Mouse (Mus musculus): ENCODE measurements around the gene Glra1. TPM values are rescaled to one million over a fixed set of nuclear protein-coding genes. Genes with fewer than 3 reads are reported as not detected.
A peak's percentile ranks its signal among the peaks of the same experiment; 100 is the strongest.
"Not testable (repeated sequence)": the region's sequence is repeated elsewhere in the genome, so short reads cannot be mapped to it uniquely, and the experiment has no call there.

Glra1 gene
- total RNA-seq (2021): not detected
- long read RNA-seq, experiment 1: 0 reads
- long read RNA-seq, experiment 2, partial matches to known transcripts: 0 of 1 reads
- long read RNA-seq, experiment 2, other reads (novel, unspliced or antisense): 1 of 1 reads

DNA sequence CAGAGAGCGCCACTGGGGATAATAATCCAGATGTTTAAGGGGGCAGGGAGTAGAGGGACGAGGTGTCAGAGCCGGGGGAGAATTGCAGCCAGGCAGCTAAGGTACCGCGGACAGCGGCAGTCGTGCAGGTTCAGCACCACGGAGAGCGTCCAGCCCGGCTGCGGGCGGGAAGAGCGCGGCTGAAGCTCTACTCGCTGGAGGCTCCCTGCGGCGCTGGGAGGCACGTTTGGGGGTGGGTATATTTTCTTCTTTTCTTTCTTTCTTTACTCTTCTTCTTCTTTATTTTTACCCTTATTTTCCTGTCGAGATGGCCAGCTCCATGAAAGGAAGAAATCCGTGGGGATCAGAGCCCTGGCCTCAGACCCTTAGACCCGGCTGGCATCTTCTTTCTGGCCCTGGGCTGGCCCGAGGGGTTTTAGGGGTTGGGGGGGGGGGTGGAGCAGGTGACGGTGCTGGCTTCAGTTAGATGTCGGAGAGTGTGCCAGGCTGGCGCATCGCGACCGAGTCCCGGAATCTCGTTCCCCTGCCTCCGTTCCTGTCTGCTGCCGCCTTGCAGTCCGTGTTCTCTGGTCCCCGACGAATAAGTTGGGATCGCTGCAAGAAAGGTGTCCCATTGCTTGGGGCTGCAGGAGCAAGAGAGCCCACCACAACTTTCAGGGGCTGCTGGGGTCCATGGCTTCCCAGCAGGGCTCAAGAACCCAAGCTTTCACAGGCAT lies at the start of gene Glra1:
Gene Glra1 (minus strand): TSS at position 391 of the 716 bp plus-strand sequence.
- peak; percentile 35 to 48 for DNase-seq
- intact Hi-C loops (cut with DNase I): no loop called here

DNA sequence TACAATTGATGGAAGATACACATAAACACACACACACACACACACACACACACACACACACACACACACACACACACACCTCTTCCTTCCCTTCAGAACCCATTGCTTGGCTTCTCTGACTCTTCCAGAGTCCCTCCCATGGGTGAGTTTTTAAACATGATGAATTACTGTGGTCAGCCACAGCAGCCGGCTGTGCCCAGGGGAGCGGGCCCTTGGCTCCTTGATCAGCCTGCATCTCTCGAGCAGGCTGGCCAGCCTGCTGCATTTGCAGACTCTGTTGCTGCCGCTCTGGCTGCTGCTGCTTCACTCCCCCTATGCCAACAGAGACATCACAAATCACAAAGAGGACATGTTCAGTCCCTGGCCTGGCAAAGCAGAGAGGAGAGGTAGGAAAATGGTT lies 29.0 kb upstream of the Glra1 start:
- DNase-seq: no peak
- intact Hi-C loops (cut with DNase I): no loop called here

DNA sequence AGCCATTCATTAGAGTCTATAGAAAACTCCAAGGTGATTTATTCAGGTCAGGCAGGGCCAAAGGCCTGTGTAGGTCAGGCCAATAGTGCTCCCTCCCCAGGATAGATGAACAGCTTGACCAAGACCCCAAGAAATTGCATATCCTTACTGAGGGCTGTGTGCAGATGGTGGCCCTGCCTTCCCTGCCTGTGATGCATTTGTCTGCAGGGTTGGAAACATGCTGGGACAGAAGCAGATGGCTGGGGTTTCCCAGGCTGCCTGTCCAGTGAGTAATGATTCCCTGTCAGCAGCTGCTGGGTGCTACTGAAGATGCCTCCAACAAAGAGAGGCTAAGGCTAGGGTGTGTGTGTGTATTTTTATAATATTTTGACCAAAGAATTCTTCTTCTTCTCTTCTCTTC lies 25.9 kb upstream of the Glra1 start:
- DNase-seq: no peak
- intact Hi-C loops (cut with DNase I): no loop called here

DNA sequence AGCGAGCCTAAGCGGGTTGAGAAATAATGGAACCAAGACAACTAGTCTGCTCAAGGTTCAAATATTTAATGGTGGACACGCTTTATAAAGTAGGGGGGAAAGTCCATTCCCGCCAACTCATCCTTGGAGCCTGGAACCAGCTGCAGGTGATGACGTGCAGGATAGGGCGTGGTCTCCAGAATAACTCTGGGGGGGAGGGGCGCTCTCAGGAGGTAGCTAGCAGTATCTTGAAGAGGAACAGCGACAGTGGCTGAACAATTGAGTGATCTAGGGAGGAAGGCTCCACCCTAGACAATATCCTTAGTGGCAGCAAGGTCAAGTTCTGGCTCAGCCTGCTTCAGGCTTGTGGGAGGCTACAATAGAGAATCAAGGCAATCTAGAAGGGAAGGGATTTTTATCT lies 6.6 kb upstream of the Glra1 start:
- DNase-seq; intact Hi-C loops (cut with DNase I): not testable (repeated sequence)

DNA sequence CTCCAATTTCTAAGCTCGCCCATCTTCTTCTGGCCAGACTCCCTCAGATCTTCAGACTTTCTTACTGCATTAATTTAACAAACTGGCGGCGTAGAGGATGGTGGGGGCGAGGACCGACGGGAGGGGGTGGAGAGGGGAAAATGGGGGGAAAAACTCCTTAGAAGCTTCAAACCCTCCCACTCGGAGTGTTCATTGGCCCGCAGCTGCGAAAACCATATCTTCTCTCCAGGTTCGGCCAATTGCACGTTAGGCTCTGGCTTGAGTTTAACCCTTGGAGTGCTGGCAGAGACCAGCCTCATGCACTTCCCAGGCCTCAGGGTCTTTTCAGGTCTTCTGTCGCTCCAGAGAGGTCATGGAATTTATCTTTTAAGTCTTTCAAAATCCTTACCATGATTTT lies 524 bp upstream of the Glra1 start:
- intact Hi-C loops (cut with DNase I): no loop called here
- DNase-seq: no peak

DNA sequence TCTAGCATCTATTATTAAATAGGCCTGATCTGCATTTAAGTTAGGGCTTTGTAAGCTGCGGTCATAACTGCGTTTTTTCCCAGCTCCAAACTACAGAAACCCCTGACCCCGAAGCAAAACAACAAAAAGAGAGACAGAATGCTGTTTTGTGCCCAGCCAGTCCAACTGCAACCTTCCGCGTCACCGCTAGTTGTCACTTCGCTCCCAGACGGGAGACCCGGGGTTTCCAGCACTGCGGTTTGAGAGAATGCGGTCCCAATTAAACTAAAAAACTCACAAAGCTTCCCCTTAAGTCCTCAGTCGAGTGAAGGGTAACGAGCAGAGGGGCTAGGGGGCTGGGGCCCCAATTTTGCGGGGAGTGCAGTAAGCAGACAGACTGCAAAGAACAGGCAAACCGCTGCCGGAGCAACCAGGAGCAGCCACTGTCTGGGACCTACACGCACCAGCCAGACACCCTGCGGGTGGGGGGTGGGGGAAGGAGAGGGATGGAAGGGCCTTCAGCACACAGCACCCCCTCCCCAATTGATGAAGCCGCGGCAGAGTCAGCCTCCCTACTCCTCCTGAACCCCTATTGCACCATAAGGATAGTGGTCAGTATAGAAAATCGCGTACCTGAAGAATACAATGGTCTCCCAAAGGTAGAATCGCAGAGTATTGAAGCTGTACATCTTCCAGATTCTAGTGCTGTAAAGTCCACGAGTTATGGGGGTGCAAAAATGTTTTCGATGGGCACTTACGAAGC lies 761 bp downstream of the Glra1 start:
- intact Hi-C loops (cut with DNase I): no loop called here

DNA sequence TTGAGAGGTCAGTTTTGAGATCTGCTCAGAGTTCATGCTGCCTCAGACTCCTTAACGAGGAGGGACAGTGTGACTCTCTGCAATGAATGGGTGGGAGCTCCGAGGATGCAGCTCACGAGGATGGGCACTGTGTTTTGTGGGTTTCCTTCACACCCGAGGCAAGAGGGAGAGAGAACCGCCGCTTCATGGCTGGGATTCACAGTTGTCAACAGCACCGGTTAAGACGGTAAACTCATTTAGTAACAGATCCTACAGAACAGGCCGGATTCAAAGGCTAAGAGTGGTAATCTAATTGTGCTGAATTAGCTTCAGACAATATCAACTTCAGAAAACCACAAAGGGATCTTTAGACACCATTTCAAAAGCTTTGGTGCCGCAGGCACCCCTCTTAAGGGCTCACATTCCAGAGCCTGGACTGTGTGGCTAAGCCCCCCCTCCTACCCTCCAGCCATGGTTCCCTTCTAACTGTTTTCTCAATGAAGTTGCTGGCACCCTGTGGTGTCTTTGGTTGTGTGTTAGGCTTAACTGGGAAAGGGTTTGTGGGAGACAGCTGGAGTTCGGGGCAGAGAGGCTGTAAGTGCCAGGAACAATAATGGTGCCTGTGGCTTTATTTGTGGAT lies 6.4 kb downstream of the Glra1 start:
- no peak for DNase-seq
- intact Hi-C loops (cut with DNase I): no loop called here

More for the DNA sequence above, 761 bp downstream of the Glra1 start:
- no peak for DNase-seq

DNA sequence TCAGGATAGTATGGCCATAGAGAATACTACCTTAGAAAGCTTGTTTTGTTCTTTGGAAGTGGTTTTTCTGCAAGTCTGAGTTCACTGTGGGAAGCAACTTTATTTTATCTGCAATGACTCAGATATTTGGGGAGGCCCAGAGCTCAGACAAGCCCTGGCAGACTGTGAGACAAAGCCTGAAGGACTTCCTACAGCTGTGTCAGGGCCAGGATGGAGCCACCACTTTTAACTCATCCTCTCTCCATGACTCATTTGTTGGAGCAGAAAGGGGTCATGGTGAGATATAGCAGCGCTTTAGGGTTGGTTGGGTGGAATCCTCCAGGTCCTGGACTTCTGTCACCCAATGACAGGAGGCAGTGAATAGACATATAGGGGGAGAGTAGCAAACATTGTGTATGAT lies 12.3 kb downstream of the Glra1 start:
- DNase-seq: no peak
- intact Hi-C loops (cut with DNase I): no loop called here

DNA sequence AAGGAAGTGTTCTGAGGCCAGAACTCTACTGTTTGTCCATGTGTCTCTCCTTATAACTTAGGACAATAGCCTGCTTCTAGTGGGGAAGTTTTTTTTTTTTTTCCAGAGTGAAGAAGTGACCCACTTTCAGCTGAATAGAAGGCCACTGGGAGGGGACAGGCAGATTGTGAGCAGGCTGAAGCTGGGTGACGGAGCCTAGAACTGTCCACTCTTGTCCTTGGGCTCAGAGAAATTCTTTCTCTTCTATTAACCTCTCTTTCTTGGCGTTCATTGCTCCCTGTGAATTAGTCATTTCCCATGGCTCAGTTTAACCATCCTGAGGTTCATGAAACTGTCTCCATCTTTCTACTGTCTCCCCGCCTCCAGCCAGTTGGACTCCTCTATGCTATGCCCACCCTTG lies 13.6 kb downstream of the Glra1 start:
- no peak for DNase-seq

DNA sequence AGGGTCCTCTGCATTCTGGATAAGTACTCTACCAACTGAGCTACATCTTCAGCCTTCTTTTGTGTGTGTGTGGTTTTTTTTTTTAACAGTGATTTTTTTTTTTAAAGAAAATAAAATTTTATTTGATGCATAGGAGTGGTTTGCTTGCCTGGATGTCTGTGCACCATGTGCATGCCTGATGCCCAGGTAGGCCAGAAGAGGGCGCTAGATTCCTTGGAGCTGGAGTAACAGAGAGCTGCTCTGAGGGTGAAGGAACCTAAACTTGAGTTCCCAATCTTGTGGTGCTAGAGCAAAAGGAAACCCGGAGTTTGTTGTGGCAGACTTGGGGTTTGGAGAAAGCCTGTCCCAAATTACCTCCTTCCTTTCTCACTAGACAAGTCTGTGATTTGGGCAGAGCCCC lies 16.8 kb downstream of the Glra1 start:
- no peak for DNase-seq
- intact Hi-C loops (cut with DNase I): no loop called here

More for the DNA sequence above, 13.6 kb downstream of the Glra1 start:
- intact Hi-C loops (cut with DNase I): no loop called here

DNA sequence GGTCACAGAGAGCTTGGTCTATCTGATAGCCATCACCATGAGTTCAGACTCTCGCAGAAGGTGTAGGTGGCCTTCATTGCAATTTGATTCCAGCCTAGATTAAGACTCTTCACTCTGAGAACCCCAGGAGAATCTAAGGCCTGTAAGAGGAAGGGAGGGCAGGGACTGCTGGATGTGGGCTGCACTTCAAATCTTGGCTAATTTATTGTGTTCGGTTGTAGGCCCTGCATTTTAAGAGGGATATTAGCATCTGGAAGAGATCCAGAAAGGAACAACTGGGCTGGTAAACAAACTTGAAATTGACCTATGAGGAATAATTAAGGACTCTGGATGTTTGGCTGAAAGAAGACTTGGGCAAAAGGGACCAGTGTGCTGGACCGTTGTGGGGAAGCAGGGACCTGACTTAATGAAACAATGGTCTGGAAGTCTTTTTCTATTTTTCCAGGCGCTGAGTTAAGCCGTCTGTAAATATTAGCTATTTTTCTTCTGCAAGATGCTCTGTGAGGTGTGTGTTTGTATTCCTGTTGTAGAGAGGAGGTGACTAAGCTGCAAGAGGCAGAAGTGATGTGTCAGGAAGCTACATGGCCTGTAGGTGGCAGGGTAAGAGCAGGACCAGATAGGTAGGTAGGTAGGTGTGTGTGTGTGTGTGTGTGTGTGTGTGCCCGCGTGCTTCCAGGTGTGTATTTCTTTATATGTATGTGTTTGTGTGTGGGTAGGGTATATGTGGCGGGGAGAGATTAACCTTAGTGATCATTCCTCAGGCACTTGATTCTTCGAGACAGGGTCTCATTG lies 18.4 kb downstream of the Glra1 start:
- no peak for DNase-seq
- intact Hi-C loops (cut with DNase I): no loop called here

DNA sequence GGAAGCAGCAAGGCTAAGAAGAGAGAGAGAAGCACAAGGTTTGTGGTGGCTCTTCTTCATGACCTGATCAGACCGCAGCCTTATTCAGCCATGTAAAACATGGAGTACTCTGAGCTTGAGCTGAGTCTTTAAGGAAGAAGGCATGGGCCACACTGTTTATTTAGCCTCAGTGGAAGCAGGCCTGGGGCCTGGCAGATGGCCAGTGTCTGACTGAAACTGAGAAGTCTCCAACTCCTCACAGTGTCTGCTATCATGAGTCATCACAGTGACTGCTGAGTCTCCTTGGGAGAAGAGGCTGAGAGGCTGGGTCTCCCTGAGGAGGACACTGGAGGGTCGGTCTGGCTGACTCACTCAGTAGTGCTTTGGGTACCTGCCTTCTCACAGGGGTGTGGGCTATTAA lies 33.6 kb downstream of the Glra1 start:
- intact Hi-C loops (cut with DNase I): no loop called here
- no peak for DNase-seq

DNA sequence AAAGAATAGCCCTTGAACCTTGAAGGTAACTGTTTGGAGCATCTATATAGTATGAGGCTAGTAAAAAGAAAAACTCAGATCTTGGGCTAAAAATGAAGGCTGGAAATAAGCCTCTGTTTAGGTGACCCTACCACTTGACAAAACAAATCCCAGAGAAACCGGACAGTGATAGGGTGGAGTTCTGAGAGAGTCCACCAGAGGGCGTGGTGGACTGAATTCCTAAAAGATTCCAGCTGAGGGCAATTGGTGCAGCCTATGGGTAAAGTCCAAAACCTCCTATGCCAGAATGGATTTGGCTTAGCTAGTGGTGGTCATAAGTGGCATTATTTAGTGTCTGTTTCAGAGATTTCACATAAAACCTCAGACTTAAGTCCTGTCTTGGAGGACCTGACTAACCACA lies 36.9 kb downstream of the Glra1 start:
- DNase-seq: no peak
- intact Hi-C loops (cut with DNase I): no loop called here

DNA sequence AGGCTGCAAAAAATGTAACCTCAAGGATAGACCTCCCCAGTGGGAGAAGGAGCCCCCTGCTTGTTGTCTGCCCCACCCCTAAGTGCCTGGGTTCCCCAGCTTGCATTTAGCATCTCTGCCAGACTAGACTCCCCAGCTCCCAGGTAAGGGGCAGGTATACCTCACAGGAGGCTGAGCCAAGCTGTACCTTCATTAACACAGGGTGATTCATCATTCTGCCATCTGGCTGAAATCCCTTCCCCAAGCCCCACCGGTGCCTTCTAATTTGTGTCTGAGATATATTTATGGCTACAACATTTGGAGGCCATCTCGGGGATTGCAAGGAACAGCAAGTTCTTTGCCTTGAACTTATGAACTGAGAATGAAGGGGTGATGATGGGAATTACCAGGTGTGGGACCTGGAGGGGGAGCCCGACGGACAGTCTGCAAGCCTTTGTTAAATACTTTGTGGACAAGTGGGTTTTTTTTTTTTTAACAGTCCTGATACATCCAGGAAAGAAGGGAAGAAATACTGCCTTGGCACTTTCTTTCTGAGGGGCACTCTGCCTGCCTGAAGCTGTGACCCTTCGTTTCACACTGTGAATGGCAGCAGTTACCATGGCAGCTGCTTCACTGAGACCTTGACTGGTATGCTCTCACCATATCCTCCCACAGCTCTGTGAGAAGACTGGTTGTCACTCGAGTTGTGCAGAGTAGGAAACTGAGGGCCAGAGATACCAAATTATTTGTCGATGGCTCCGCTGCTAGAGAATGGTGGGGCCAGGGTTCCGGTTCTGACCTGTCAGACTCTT lies 41.5 kb downstream of the Glra1 start:
- intact Hi-C loops (cut with DNase I): no loop called here
- no peak for DNase-seq

DNA sequence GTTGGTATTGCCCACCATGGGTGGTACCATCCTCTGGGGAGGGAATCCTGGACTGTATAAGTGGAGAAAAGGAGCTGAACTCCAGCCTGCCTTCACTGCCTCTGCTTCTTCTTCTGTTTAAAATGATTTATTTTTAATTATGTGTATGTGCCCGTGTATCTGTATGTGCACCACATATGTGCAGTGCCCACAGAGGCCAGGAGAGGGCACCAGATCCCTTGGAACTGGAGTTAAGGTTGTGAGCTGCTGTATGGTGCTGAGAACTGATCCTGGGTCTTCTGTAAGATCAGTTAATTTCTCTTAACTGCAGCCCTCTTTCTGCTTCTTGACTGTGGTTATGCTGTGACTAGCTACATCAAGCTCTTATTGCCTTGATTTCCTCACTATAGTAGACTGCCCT lies 62.3 kb downstream of the Glra1 start:
- intact Hi-C loops (cut with DNase I): no loop called here
- DNase-seq: no peak

DNA sequence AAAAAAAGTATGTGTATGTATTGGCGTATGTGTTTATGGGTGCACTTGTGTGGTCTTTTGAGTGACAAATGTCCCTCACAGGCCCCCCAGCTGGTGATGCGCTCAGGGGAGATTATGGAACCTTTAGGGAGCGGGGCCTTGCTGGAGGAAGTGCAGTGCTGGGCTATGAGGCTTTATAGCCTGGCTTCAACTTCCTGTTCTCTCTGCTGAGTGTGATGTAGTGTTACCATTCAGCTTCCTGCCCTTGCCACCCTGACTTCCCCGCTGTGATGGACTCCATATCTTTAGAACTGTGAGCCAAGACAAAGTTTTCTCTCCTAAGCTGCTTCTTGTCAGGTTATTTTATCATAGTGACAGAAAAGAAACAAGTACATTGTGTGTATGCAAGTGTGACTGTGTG lies 65.3 kb downstream of the Glra1 start:
- no peak for DNase-seq
- intact Hi-C loops (cut with DNase I): no loop called here

DNA sequence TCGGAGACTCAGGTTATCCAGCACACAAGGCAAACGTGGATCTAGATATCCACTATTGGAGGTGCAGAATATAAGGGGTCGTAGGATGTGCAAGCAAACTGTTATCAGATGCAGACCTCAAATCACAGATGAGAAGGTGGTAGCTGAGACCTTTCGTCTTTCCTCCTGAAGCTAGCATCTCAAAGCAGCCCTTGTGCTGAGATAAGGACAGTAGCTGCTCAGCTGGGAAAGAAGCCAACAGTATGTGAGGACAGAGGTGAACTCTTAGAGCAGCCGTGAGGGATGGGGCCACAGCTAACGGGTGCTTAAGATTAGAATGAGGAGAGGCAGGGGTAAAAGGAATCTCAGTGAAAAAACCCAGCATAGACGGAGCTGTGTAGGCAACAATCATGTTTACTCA lies 65.9 kb downstream of the Glra1 start:
- no peak for DNase-seq
- intact Hi-C loops (cut with DNase I): no loop called here

DNA sequence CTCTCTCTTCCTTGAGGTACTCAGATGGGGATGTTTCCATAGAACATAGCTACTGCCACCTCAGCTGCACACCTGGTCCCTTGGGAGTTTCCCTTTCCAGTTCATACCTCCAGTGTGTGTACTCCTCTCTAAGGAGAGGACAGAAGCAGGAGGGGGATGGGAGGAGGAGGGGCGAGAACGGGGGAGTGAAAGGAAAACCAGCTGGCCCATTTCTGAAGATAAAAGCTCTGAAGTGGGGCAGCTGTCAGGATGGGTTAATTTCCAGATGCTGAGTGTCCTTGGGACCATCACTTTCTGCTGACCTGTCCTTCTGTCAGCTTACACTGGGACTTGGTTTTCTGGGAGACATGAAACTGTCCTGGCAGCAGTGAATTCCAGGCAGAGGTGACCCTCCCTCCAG lies 73.2 kb downstream of the Glra1 start:
- no peak for DNase-seq
- intact Hi-C loops (cut with DNase I): no loop called here

DNA sequence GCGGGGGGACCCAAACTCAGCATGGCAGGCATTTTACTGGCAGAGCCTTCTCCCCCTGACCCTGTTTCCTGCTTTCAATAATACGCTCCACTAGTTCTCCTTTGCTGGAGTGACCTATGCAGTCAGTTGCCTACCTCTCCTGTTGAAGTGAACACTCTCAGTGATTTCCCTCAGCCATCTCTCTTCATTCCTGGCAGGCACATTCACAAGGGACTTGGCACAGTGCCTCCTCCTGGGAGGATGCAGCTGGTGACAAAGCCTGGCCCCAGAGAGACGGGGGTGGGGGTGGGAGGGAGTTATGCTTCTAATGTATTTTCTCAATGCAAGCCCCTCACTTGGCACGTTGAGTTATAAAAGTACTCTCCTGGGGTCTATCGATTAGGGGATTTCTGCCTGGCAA lies 74.6 kb downstream of the Glra1 start:
- intact Hi-C loops (cut with DNase I): no loop called here
- no peak for DNase-seq

DNA sequence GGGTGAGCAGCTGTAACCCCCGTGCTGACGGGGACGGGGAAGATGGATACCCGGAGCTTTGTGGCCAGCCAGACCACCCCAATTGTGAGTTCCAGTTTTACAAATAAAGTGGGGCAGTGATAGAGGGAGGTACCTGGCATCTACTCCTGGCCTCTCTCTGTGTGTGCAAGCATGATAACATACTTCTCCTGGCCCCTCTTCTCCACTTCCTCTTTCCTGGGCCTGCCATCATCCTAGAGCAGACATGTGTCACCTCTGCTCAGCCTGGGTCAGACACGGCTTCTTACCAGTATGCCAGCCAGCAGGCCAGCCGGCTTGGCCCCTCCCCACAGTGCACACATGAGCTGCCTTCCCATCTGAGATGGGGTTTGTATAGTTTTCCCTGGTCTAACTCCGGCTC lies 77.3 kb downstream of the Glra1 start:
- DNase-seq: no peak
- intact Hi-C loops (cut with DNase I): no loop called here

Measured in gastrocnemius, postnatal 36 days (tissue).